Mouse (Mus musculus): ENCODE data around the gene Pomt1. TPM values are rescaled to one million over a fixed set of nuclear protein-coding genes. Genes with fewer than 3 reads are reported as not detected.

Pomt1 gene
- total RNA-seq, 1 experiment: 36.5 TPM

GRCm38 (mm10) chr2:32237571-32237970, 1.2 kb downstream of the Pomt1 start:
- Histone ChIP-seq H3K4me1 (ENCODE audit: control insufficient read depth in 2 of 2, insufficient read depth in 2 of 2, low read length in 2 of 2, poor library complexity in 1 of 2) (peaks cover 0 to 6% of the 10 kb centered on the region in 2 experiments; a peak in 2 of 4 replicates), H3K9ac (ENCODE audit: insufficient read depth, low read depth, low read length, poor library complexity, severe bottlenecking) (peak overlapping the region; percentile 87; the same call in 1 of the 2 replicates), H3K4me3 (ENCODE audit: insufficient read depth in 1 of 2, low read depth in 1 of 2, low read length in 2 of 2, poor library complexity in 1 of 2, severe bottlenecking in 1 of 2) (peak overlapping the region; percentile 77 to 89), H3K27ac (ENCODE audit: insufficient read depth, low read depth, low read length, poor library complexity, severe bottlenecking) (no peak overlapping the region), H3K9me3 (ENCODE audit: control insufficient read depth, insufficient read depth, low read depth, low read length) (no peaks in the 10 kb centered on the region), H3K36me3 (ENCODE audit: control insufficient read depth, insufficient read depth, low read length, poor library complexity, severe bottlenecking) (peaks cover 20% of the 10 kb centered on the region; the same call in 1 of the 2 replicates)
- in situ Hi-C loops (cut with MboI; ENCODE audit: low sequenced_read_pairs in 2 of 2, unreplicated experiment in 2 of 2): no loop called here
- no peak for DNase-seq (ENCODE audit: low read depth, low spot score)
- TF ChIP-seq ZC3H11A (IDR thresholded peaks at IDR 0.05; ENCODE audit: borderline replicate concordance, low read depth, low read length): no peak
- no peak for TF ChIP-seq ZNF384 (IDR thresholded peaks at IDR 0.05; ENCODE audit: low read depth, low read length)
- no peak for TF ChIP-seq CHD2 (IDR thresholded peaks at IDR 0.05; ENCODE audit: low read depth, low read length)
- TF ChIP-seq HCFC1 (IDR thresholded peaks at IDR 0.05; ENCODE audit: borderline replicate concordance, insufficient read depth, low read length): no peak
- no peak for TF ChIP-seq MAFK (IDR thresholded peaks at IDR 0.05; ENCODE audit: insufficient read depth, low read depth, low read length)

GRCm38 (mm10) chr2:32238708-32239435, 2.5 kb downstream of the Pomt1 start:
- Histone ChIP-seq H3K9me3 (ENCODE audit: control insufficient read depth, insufficient read depth, low read depth, low read length) (no peaks in the 10 kb centered on the region), H3K4me3 (ENCODE audit: insufficient read depth in 1 of 2, low read depth in 1 of 2, low read length in 2 of 2, poor library complexity in 1 of 2, severe bottlenecking in 1 of 2) (no peak overlapping the region), H3K9ac (ENCODE audit: insufficient read depth, low read depth, low read length, poor library complexity, severe bottlenecking) (no peak overlapping the region), H3K36me3 (ENCODE audit: control insufficient read depth, insufficient read depth, low read length, poor library complexity, severe bottlenecking) (peaks cover 16% of the 10 kb centered on the region; the same call in 1 of the 2 replicates), H3K27ac (ENCODE audit: insufficient read depth, low read depth, low read length, poor library complexity, severe bottlenecking) (no peak overlapping the region), H3K4me1 (ENCODE audit: control insufficient read depth in 2 of 2, insufficient read depth in 2 of 2, low read length in 2 of 2, poor library complexity in 1 of 2) (peaks cover 0 to 5% of the 10 kb centered on the region in 2 experiments; a peak in 2 of 4 replicates)
- in situ Hi-C loops (cut with MboI; ENCODE audit: low sequenced_read_pairs in 2 of 2, unreplicated experiment in 2 of 2): no loop called here
- DNase-seq (ENCODE audit: low read depth, low spot score): no peak
- TF ChIP-seq MAFK (IDR thresholded peaks at IDR 0.05; ENCODE audit: insufficient read depth, low read depth, low read length): no peak
- TF ChIP-seq ZC3H11A (IDR thresholded peaks at IDR 0.05; ENCODE audit: borderline replicate concordance, low read depth, low read length): no peak

- no peaks in the 10 kb centered on the region for H3K9me3 ChIP-seq (ENCODE audit: control insufficient read depth, insufficient read depth, low read depth, low read length)
These were observed 4.2 kb downstream of the Pomt1 start for GRCm38 (mm10) chr2:32240591-32240990.

GRCm38 (mm10) chr2:32242986-32243385, 6.6 kb downstream of the Pomt1 start:
- Histone ChIP-seq H3K36me3 (ENCODE audit: control insufficient read depth, insufficient read depth, low read length, poor library complexity, severe bottlenecking) (peaks cover 39% of the 10 kb centered on the region), H3K4me1 (ENCODE audit: control insufficient read depth in 2 of 2, insufficient read depth in 2 of 2, low read length in 2 of 2, poor library complexity in 1 of 2) (peaks cover 0 to 5% of the 10 kb centered on the region in 2 experiments; a peak in 2 of 4 replicates), H3K9me3 (ENCODE audit: control insufficient read depth, insufficient read depth, low read depth, low read length) (no peaks in the 10 kb centered on the region), H3K9ac (ENCODE audit: insufficient read depth, low read depth, low read length, poor library complexity, severe bottlenecking) (no peak overlapping the region), H3K27ac (ENCODE audit: insufficient read depth, low read depth, low read length, poor library complexity, severe bottlenecking) (no peak overlapping the region), H3K4me3 (ENCODE audit: insufficient read depth in 1 of 2, low read depth in 1 of 2, low read length in 2 of 2, poor library complexity in 1 of 2, severe bottlenecking in 1 of 2) (no peak overlapping the region)
- in situ Hi-C loops (cut with MboI; ENCODE audit: low sequenced_read_pairs in 2 of 2, unreplicated experiment in 2 of 2): no loop called here
- TF ChIP-seq ZNF384 (IDR thresholded peaks at IDR 0.05; ENCODE audit: low read depth, low read length) (no peak), CHD2 (IDR thresholded peaks at IDR 0.05; ENCODE audit: low read depth, low read length) (no peak), MAFK (IDR thresholded peaks at IDR 0.05; ENCODE audit: insufficient read depth, low read depth, low read length) (no peak), ZC3H11A (IDR thresholded peaks at IDR 0.05; ENCODE audit: borderline replicate concordance, low read depth, low read length) (no peak), HCFC1 (IDR thresholded peaks at IDR 0.05; ENCODE audit: borderline replicate concordance, insufficient read depth, low read length) (no peak)
- DNase-seq (ENCODE audit: low read depth, low spot score): no peak

More at GRCm38 (mm10) chr2:32240591-32240990, 4.2 kb downstream of the Pomt1 start:
- no peak for TF ChIP-seq MAFK (IDR thresholded peaks at IDR 0.05; ENCODE audit: insufficient read depth, low read depth, low read length)
- TF ChIP-seq CHD2 (IDR thresholded peaks at IDR 0.05; ENCODE audit: low read depth, low read length): no peak
- no peak for TF ChIP-seq HCFC1 (IDR thresholded peaks at IDR 0.05; ENCODE audit: borderline replicate concordance, insufficient read depth, low read length)
- TF ChIP-seq ZNF384 (IDR thresholded peaks at IDR 0.05; ENCODE audit: low read depth, low read length): no peak
- no peak for TF ChIP-seq ZC3H11A (IDR thresholded peaks at IDR 0.05; ENCODE audit: borderline replicate concordance, low read depth, low read length)
- Histone ChIP-seq H3K36me3 (ENCODE audit: control insufficient read depth, insufficient read depth, low read length, poor library complexity, severe bottlenecking) (peaks cover 30% of the 10 kb centered on the region), H3K27ac (ENCODE audit: insufficient read depth, low read depth, low read length, poor library complexity, severe bottlenecking) (no peak overlapping the region), H3K4me3 (ENCODE audit: insufficient read depth in 1 of 2, low read depth in 1 of 2, low read length in 2 of 2, poor library complexity in 1 of 2, severe bottlenecking in 1 of 2) (no peak overlapping the region), H3K4me1 (ENCODE audit: control insufficient read depth in 2 of 2, insufficient read depth in 2 of 2, low read length in 2 of 2, poor library complexity in 1 of 2) (peaks cover 0 to 5% of the 10 kb centered on the region in 2 experiments; a peak in 2 of 4 replicates), H3K9ac (ENCODE audit: insufficient read depth, low read depth, low read length, poor library complexity, severe bottlenecking) (no peak overlapping the region)
- in situ Hi-C loops (cut with MboI; ENCODE audit: low sequenced_read_pairs in 2 of 2, unreplicated experiment in 2 of 2): no loop called here
- DNase-seq (ENCODE audit: low read depth, low spot score): no peak
